Mouse (Mus musculus): ENCODE data around the gene Tmem59l. TPM values are rescaled to one million over a fixed set of nuclear protein-coding genes. Genes with fewer than 3 reads are reported as not detected.

Gene Tmem59l
- total RNA-seq (2023), result not detected

GRCm38 (mm10) chr8:70486941-70487520 lies at the start of gene Tmem59l:
Tmem59l (minus strand) TSS chr8:70487358.

DNA sequence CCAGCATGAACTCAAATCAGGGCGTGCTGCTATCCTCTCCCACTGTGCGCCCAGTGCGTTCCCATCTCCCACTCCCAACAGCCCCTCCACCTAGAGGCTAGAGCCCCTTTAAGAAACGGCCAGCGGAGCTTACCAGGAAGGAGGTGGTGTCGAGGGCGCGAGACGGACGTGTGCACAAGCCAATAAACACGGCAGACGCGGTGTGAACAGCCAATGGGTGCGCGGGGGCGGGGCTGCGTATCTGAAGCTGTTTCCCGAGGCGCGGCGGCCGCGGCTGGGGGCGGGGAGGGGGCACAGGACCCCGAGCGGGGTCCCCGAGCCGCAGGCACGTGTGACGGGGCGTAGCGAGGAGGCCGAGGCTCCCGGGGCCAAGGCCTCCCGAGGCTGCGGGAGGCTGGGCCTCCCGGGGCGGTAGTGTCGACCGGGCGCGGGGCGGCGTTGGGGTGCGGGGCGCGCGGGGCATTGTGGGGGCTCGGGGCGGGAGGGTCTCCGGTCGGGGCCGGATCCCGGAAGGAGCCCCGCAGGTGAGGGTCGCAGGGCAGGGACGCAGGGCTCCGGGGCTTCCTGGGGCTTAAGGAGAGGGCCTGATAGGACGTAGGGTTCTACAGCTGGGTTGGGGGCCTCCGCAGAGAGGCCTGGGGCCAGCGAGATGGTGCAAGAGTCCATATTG lies 40.5 kb upstream of the Tmem59l start, which contains the start of the genes Fkbp8 and Kxd1:
TSS of gene Fkbp8 (plus strand) at position 213 of the 670 bp plus-strand sequence.
TSS of gene Kxd1 (minus strand) at position 445 of the 670 bp plus-strand sequence.

DNA sequence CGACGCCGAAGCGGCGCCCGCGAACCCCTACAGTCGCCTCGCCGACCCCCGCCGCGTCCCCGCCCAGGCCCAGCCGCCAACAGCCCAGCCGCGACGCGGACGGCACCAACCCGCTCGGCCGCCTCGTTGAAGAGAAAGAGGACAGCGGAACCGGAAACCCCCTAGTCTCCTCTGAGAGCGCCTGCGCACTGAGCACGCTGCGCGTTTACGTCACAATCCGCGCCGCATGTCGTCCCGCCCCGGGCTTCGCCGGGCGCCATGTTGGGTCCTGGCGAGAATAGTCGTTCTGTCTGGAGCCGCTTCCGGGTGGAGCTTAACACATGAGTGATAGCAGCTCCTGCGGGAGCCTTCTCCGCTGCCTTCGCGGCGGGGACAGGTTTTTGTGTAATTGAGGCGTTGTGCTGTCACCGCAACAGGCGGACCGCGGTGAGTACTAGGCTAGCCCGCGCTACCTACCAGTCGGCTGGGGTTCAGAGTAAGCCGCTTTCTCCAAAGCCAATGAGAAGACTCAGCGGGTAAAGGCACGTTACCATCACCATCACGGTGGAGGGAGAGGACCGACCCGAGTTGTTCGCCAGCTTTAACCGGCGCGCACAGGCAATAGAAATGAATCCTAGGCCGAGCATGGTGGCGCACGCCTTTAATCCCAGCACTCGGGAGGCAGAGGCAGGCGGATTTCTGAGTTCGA lies 23.2 kb upstream of the Tmem59l start, which contains the start of gene Uba52:
TSS of gene Uba52 (minus strand) at position 574 of the 688 bp plus-strand sequence.

GRCm38 (mm10) chr8:70506328-70507026 lies 19.3 kb upstream of the Tmem59l start, which contains the start of gene Rex1bd:
Rex1bd (minus strand) TSS chr8:70506752.

GRCm38 (mm10) chr8:70492664-70493640 lies 5.8 kb upstream of the Tmem59l start, which contains the start of gene Crlf1:
Crlf1 (plus strand) TSS chr8:70493158.

GRCm38 (mm10) chr8:70476333-70477268 lies 10.6 kb downstream of the Tmem59l start, which contains the start of gene Klhl26:
Klhl26 (minus strand) TSS chr8:70476968.

GRCm38 (mm10) chr8:70439055-70439847 lies 47.9 kb downstream of the Tmem59l start, which contains the start of gene Crtc1:
Crtc1 (minus strand) TSS chr8:70439579.

Other genes with a start within 250 kb of the Tmem59l start
- gene Homer3, start 204.5 kb downstream of the Tmem59l start, total RNA-seq (2023), result 6.5 TPM
- 90.0 TPM for gene Ddx49, start 184.9 kb downstream of the Tmem59l start, total RNA-seq (2023)
- 103 TPM for gene Cope, start 184.8 kb downstream of the Tmem59l start, total RNA-seq (2023)
- gene Cers1, start 171.6 kb downstream of the Tmem59l start, total RNA-seq (2023), result not detected
- gene Gdf1, start 157.5 kb downstream of the Tmem59l start, total RNA-seq (2023), result not detected
- gene Upf1, start 134.1 kb downstream of the Tmem59l start, total RNA-seq (2023), result 79.1 TPM
- gene Comp, start 113.8 kb downstream of the Tmem59l start, total RNA-seq (2023), result 1.2 TPM
- gene Crtc1, start 47.8 kb downstream of the Tmem59l start, total RNA-seq (2023), result 21.6 TPM
- 7.7 TPM for gene Klhl26, start 10.4 kb downstream of the Tmem59l start, total RNA-seq (2023)
- gene Crlf1, start 5.8 kb upstream of the Tmem59l start, total RNA-seq (2023), result not detected
- gene Rex1bd, start 19.4 kb upstream of the Tmem59l start, total RNA-seq (2023), result 51.6 TPM
- gene Uba52, start 23.4 kb upstream of the Tmem59l start, total RNA-seq (2023), result 3,862 TPM
- gene Fkbp8, start 40.4 kb upstream of the Tmem59l start, total RNA-seq (2023), result 240 TPM
- gene Kxd1, start 40.6 kb upstream of the Tmem59l start, total RNA-seq (2023), result 61.7 TPM
- 34.7 TPM for gene Ell, start 52.1 kb upstream of the Tmem59l start, total RNA-seq (2023)
- 74.6 TPM for gene Isyna1, start 107.0 kb upstream of the Tmem59l start, total RNA-seq (2023)
- 116 TPM for gene Ssbp4, start 121.5 kb upstream of the Tmem59l start, total RNA-seq (2023)
- gene Lrrc25, start 128.8 kb upstream of the Tmem59l start, total RNA-seq (2023), result 1.8 TPM
- 0.89 TPM for gene Gdf15, start 145.1 kb upstream of the Tmem59l start, total RNA-seq (2023)
- gene Pgpep1, start 173.0 kb upstream of the Tmem59l start, total RNA-seq (2023), result 2.4 TPM
- 138 TPM for gene Lsm4, start 185.9 kb upstream of the Tmem59l start, total RNA-seq (2023)
- 1,886 TPM for gene Jund, start 211.6 kb upstream of the Tmem59l start, total RNA-seq (2023)
- 7.8 TPM for gene Iqcn, start 216.1 kb upstream of the Tmem59l start, total RNA-seq (2023)
- not detected for gene Gm3336, start 231.2 kb upstream of the Tmem59l start, total RNA-seq (2023)
- gene Pde4c, start 236.4 kb upstream of the Tmem59l start, total RNA-seq (2023), result 0.55 TPM

Data from CD8-positive naive resting alpha-beta T cell, adult 57 days (primary cell).